Mouse (Mus musculus) cerebellum, adult (tissue): ENCODE measurements around the gene Nrip1.

Experiments
- ATAC-seq: cut with Nextera tagmentation; 2 replicates; pipeline ENCODE4 v1.9.2; 2017; ENCODE audit warnings: mild to moderate bottlenecking, moderate library complexity, mixed read lengths; ENCODE audit not compliant: insufficient number of reproducible peaks, low FRiP score, low TSS enrichment

Nrip1 gene

DNA sequence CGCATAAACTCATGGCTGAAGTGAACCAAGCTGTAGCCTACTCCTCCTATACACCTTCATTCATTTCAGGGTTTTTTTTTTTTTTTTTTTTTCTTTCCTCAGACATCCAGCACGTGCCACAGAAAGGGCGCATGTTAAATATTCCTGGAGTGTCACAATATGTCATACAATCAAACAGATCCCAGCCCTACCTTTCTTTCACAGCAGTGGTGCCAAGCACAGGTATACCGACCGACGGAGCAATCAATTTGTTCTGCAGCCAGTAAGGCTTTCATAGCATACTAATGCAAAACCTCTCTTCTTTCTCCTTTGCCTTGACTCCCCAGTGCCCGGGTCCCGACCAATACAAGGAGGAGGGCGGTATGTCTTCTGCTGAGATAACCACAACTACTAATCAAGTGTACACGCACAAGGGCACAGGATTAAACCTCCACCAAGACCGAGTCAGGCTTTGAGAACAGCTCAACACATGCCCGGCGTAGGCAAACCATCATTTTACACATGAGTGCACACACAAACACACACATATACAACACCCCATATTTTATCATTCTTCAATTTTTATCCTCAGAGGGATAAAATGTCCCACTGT, 55.2 kb downstream of the Nrip1 start:
- no peak for ATAC-seq

DNA sequence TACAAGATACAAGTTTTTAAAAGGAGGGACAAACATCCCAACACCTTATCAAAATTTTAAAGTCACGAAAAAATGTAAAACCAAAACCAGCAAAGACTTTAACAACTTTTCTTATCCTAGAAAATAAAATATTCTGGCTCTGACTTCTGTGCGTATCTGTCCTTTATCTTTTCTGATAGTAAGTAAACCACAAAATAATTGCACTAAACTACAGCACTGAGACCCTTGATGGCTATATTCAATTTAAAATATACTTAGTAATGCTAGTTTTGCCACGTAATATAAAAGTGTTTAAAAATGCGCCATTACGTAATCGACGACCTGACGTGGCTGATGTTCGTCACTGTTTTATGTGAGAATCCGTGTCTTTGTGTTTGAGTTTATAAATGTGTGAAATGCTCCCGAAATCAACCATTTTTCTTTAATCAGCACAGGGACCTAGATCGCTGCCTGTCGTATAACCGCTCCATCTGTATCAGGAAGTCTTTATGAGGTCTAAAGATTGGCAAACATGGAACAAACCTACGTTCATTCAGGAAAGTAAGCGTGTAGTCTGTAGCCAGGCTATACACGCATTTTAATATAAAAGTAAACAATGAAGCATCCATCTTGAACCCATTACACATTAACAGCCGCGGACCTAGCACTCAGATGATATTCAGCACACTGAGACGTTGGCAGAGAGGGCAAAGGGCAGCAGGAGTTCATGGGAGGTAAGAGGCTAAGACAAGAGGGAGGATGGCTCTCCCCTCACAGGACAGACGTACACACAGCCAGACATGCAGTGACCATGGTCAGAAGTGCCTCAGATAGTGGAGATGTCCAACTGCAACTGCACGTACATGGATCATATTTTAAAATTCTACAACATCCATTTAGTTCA, 56.4 kb downstream of the Nrip1 start:
- ATAC-seq = no peak

DNA sequence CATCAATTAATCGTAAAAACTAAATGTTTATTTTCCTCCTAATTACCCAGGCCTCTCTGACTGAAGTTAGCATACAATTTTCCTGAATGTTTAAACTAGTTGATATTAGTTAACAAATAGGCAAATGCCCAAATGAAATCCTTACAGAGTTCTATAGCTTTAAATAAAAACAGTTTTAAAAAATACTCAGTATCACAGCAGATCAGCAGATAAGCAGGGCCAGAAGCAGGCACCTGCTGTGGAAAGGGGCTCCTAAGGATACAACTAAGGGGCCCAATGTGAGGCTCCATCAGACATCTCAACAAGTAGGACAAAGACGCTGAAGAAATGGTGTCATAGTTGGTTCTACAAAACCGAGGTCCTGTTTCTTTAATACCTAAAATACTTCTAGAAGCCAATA, 58.0 kb downstream of the Nrip1 start:
- no peak for ATAC-seq

DNA sequence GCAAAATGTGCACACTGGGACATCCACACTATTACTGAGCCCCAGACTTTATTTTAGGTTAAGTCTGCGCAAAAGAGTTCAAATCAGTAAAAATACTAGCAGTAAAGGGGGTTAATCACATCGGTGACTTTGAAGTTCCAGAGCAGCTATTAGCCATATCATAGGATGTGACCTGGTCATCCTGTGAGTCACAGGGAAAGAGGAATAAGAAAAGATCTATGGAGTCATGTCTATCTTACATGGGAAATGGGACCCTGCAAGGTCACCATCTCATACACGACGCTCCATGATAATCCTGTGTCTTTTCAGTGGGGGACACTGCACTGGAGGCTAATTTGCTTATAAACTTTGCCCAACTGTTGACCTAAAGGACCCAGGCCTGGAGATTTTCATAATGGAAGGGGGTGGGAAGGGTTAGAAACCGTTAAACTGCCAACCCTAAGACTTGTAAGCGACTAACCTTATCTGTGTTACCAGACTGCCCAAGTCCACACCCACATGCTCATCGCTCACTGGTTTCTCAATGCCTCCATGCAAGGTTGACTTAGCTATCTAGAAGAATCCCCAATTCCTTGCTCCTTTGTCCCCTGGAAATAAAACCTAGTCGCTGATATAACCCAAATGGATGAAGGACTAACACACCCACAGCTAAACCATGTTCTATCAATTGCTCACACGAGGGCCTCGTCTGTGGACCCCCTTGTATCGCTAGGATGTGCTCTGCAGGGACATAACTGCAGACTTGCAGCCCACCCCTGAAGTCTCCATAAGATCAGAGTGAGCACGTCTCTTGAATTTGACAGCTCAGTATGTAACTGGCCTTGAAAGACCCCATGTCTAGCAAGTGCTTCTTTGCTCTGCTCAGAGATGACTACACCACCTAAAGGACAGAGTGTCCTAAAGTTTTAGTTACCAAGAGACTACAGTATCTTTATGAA, 59.3 kb downstream of the Nrip1 start:
- ATAC-seq = no peak

DNA sequence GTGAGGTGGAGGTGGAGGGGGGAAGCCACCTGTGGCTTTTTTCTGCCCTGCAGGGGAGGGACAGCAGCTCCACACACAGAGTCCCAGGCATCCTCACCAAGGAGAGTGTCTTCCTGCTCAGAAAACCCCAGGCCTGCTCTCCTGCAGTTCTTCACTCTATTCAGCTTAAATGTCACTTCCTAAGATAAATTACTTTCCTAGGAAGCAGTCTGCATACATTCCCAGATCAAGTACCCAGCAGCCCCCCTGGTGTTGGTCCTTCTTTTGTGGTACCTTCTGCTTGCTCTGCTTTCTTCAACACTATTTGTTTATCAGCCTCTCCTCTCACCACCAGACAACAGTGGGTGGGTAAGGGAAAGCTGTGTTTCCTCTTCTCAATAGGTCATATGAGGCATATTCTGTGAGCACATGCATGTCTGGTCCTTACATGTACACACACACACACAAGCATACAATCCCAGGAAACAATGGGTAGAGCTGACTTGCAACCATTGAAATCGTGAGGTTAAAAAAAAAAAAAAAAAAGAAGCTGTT, 60.7 kb downstream of the Nrip1 start:
- no peak for ATAC-seq

DNA sequence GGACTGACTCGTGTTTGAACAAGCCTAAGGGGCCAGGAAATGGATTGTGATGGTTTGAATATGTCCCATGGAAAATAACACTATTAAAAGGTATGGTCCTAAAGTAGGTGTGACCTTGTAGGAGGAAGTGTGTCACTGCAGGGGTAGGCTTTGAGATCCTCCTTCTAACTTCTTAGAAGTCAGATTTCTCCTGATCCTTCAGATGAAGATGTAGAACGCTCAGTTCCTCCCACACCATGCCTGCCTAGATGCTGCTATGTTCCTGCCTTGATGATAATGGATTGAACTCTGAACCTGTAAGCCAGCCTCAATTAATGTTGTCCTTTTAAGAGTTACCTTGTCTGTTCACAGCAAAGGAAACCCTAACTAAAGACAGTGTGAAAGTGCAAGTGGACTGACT, 62.8 kb downstream of the Nrip1 start:
- ATAC-seq = no peak

DNA sequence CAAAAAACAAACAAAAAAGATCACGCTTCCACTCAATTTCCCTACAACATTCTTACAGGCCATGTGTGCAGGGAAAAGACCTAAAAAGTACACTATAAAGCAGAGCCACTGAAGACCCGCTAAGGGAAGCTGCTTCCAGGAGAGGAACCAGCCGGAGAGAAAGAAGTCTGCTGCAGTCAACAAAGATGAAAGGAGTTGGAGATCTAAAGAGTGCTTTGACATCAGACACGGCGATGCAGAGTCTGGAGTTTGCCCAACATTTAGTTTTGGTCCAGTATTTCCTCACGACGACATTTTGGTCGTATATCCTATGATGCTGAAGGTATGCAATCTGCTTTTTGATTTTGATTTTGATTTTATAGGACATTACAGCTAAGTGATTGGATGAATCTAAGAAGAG, 63.3 kb downstream of the Nrip1 start:
- ATAC-seq = no peak

DNA sequence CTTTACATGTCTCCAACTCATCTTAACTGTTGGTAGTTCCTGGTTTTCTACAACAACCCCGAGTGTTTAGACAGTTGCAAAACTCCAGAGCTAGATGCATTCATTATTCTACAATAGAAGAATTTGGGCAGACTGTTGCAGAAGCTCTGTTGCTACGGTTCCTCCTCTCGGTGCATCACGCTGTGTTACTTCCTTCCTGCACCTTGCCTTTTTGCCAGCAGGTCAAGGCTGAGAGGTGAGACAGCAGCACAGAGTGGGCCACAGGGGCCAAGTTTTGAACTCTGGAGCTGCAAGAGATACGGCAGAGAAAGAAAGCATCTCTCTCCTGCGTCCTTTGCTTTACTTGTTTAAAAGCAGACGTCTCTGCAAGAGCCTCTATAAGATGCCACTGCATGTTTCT, 64.3 kb downstream of the Nrip1 start:
- ATAC-seq = peak; percentile 38; the same call in 1 of the 2 replicates

DNA sequence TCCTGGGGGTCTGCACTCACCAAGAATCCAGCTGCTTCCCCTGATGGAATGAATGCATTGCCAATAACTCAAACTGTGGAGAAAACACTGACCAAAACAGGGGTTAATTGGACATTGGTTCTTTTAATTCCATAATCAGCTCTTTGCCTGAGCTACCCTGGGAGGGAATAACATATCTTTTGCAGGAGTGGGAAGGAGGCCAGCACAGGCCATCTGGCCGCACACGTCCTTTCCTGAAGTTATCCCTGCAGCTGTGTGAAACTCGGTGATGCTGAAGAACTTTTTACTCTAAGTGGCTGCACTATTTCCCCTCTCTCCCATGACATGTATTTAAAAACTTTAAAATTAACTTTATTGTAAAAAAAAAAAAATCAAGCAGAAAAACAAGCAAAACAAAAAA, 66.6 kb downstream of the Nrip1 start:
- no peak for ATAC-seq

DNA sequence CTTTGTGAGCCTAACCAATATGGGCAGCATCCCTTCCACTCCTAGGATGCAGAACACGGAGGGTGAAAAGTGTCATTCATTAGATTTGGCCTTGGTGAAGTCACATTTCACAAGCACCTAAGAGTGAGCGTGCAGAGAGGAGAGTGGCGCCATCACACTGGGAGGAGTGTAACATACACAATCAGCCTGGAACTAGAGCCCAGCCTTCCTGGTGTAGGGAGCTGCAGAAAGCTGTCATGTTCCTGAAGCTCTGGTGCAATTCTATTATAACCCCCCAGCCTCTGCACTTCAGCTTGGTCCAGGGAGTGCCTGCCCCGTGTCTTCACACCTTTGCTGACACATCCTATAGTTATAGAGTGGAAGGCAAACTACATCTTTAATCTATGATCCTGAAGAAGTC, 67.2 kb downstream of the Nrip1 start:
- ATAC-seq = no peak

DNA sequence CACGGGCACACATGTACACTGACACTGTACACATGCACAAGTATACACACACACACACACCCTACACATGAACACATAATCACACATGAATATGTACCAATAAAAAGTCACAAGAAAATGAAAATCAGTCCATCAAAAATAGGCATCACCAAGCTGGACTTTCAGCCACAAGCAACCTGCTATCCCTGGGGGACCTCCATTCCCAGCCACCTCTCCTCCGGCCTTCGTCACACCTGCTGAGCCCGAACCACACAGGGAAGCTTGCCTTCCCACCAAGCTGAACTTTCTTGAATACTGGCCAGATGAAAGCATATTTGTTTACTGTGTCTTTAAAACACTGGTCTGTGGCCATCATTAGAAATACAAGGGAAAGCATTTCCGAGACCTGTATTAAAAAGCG, 70.2 kb downstream of the Nrip1 start:
- ATAC-seq = no peak

DNA sequence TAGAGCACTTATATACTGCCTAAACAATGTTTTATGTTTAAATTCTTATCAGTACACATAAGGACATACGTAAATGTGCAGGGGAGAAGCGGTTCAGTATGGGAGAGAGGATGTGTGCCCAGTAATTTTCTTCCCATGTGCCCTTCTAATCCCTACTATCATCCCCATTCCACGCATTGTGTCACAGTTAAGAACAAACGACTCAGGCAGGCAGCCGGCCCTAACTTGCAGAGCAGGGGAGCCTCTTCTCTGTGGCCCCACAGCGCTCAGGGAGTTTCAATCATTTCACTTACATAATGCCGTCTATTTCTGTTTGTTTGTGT, 71.9 kb downstream of the Nrip1 start:
- 0 out of 2 replicates have a peak, but pooled peaks have one; percentile 29 for ATAC-seq

DNA sequence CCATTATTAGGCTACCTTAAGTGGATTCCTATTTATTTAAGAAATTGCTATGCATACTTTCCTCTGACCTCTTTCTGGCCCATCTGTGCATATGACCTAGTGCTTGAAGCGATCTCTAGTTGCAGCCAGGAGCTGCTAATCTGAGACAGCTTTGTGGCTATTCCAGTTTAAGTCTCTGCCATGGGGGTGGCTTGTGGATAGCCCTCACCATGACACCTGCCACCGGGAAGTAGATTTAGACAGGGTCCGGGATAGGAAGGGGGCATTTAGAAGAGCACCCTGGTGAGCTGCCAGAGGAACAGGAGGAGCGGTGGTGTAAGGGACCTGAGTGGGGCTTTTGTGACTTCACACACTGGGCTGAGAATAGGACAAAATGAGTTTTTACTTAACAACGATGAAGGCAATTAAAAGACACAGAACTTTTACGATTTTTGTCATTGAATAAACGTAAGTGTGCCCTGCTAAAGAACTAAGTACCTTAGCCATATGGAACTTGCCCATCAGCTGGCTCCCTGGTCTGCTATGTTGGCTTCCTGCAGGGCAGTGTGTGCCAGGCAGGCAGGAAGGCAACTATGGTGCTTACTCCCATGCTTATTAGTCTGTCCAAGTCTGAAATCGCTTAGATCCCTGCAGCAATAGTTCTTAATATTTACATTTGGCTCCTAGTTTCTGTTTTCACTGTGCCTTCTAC, 72.4 kb downstream of the Nrip1 start:
- ATAC-seq = peak; percentile 74

DNA sequence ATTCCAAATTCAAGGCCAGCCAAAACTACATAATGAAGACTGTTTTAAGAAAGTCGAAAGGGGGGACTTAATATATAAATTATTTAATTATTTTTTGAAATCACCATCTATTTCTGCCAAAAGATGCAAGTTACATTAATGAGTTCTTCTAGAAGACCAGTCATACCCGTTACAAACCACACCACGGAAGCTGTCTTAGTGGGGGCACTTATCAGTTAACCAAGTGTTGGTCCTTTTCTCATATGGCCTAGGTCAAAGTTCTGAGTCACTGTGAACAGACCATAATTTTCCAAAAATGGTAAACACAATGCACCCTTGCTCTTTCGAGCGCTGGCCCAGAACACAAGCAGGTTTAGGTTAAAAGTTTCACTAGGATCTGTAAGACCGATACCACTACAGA, 73.2 kb downstream of the Nrip1 start:
- ATAC-seq = no peak

DNA sequence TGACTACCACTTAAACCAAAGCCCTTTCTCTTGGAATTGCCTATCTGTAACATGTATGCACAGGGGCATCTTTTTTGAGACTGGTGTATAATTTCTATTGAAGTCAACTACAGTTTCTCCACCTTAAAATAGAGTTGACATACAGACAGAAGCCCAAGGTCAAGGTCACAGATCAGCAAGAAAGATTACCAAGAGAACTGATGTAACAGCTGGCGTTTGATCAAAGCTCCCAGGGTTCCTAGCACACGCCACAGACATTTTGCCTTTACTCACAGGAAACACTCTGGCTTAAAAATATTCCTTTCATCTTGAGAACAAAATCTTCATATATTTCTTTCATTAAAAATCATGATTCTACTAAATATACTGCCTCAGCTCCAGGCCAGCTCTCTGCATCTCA, 74.1 kb downstream of the Nrip1 start:
- no peak for ATAC-seq

DNA sequence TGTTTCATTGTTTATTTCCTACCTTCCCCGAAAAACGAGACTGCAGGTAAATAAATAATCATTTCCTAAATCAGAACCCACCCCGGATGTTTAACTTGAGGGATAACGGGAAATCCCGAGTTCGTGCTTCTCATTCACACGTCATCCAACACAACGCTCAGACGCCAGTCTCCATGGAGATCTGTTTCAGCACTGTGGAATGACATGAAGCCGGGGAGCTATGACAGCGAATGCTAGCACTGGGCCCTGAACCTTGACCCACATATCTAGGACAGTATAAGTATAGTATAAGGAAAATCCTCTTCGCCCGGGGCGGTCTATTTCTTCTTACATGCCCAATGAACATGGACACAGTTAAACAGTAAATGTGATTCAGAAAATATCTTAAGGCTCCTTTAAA, 78.3 kb downstream of the Nrip1 start:
- ATAC-seq = no peak

DNA sequence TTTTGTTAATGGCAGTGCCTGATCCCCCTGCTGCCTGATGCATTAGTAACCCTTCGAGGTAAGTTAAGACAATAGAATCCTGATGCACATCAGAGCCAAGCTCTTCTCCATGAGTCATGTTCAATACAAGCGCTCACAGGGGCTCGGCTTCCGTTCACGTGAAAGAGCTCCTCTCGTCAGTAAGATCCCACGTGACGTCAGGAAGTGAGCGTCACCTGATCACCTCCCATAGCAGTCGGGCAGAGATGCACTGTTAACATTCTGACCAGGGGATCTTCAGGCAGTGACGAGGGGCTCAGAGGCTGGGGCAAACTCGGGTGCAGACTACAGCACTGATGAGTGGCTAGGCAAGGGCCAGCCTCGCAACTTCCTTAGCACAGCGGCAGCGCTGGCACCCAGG, 79.1 kb downstream of the Nrip1 start:
- ATAC-seq = no peak

DNA sequence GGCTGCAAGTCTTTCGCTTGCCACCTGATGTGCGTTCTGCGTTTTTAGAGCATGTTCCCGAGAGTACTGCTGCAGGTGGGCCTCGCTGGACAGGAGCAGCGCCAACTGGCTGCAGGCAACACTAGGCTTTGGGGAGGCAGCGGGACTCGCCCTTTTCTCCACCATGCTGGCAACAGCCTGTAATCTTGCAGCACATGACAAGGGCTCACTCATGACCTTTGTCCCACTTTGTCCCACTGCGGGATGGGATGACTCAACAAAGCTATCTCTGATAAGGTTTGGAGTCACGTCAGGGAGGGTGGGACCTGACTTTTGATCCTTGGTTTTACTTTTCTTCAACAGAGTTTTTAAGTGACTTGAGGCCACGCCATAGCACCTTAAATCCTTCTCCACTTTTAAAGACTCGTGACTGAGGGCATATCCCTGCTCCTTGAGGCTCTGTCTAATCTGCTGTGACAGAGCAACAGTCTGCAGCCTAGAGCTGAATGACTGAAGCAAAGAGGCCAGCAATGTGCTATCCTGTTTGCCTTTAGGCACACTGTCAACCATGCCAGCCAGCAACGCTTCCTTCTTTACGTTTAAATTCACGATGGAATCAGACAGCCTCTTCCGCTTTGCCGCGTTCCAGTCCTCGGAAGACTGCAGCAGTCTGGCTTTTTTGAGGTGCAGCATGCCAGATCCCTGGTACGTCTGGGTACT, 79.7 kb downstream of the Nrip1 start:
- ATAC-seq = 0 out of 2 replicates have a peak, but pooled peaks have one; percentile 13

DNA sequence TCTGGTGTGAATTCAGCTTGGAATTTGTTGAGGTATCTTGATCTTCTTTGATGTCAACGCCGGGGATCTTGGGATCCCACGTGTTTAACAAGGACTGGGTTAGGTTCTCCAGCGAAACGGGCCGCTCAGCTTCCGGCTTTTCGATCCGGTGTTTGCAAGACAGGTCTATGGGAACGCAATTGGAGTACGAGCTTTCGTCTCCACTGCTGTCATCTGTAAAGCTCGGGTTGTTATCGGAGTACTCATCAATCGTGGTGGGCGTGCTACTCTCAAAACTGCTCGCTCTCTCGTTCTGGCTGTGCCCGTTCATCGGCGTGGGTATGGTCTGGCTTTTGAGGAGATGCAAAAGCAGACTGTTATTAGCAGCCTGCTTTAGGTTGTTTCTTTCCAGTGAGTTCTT, 80.5 kb downstream of the Nrip1 start:
- no peak for ATAC-seq

DNA sequence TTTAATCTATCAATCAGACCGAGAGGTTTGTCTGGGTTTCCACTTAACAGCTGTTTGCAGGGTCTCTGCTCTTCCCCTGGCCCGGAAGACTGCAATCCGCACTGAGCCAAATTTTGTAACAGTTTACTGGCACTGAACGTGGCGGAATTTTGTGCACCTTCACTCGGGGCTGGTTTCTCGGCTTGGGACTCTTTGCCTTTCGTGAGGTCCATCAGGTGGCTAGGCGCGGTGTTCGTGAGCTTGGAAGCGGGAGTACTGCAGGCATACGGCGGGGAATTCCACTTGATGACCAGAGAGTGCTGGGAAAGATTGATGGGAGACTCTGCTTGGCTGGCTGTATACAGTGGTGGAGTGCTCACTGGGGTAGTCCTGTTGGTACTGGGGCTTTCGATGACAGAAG, 81.0 kb downstream of the Nrip1 start:
- ATAC-seq = no peak
